Mouse (Mus musculus): ENCODE data around the gene Lmbrd1.
"Not testable (repeated sequence)": the region's sequence is repeated elsewhere in the genome, so short reads cannot be mapped to it uniquely, and the experiment has no call there.

The Lmbrd1 gene

DNA sequence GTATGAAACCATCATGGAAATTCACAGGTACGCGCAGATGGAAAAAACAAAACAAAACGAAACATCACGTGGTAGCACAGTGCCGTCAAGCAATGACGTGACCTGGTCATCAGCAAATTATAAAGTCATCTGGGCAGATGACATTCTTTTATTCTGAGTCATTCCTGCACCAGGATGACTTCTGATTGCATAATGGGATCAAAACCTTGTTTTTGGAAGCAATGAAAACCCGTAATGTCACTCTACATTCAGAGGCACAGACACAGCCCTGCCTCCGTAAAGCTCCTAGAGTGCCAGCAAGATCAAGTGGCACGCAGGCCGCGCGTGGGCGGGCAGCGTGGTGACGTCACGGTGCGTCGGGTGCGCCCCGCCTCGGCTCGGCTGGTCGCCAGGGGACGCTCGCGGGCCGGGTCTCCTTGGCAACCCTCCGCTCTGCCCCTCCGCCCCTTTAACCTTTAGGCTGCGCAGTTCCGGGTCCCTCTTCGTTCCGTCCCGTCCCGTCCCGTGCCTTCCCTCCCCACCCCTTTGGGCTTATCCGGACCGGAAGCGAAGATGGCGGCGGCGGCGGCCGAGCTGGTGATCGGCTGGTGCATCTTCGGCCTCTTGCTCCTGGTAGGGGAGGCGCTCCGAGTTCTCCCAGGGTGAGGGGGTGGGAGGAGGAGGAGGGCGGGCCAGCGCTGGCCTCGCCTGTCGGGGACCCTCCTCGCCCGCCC is at the start of gene Lmbrd1:
Gene Lmbrd1, plus strand, starts transcription at position 426 of the 713 bp plus-strand sequence.
- DNase-seq (ENCODE audit: low spot score): peak; percentile 91

DNA sequence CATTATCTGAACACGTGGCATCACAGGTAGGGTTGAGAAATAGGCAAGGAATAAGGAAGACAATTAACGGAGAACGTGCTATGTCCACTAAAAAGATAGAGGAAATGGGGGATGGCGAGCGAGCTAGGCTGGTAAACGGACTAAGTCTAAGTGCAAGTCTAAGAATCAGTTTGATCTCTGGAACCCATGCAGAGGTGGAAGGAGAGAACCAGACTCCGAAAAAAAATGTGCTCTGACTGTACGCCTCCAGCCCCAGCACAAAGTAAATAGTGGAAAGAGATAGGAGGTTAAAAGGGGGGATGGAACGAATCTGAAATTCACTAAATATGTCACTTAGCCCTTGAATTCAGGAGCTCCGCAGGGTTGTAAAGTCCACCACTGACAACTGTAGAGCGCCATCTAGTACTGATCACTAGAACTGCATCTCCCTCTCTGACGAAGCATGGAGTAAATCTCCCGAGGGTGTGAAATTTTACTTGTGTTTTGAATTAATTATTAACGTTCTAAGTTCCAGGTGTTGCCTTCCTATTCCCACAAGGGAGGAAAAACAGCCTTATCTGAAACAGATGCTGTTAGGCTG is 44.8 kb upstream of the Lmbrd1 start:
- DNase-seq (ENCODE audit: low spot score): no peak

DNA sequence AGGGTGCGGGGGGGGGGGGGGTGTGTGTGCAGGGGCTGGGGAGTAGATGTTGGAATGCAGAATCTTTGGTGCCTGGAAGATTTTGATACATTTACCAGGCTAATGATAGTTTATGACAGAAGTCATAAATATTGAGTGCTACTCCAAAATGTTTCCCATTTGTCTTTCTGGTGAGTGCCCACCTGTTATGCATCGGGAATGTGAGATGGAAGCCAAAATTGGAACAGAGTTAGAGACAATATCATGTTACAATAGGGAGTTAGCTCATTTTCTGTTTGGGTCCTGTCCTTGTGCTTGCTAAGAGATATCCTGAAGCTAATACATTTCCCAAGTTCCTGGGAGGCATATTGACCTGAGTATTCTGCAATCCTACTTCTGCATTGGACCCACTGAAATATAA is 28.3 kb upstream of the Lmbrd1 start:
- no peak for DNase-seq (ENCODE audit: low spot score)

DNA sequence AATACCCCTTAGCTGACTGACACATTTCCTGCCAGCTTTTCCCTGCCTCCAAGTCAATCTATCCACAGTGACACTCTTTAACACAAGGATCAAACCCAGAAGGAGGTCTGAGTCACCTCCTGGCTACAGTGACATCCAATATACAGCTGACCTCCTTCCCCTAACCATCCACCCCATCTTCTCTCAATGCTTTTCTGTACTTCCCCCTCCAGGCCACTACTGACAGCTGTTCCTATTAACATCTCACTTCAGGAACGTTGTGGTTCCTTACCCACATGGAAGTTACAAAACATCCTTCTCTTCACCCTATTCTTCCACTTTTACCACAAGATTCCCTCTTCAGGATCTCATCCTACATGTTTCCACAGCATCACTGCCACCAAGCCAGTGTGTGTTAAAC is 18.5 kb upstream of the Lmbrd1 start:
- no peak for DNase-seq (ENCODE audit: low spot score)

DNA sequence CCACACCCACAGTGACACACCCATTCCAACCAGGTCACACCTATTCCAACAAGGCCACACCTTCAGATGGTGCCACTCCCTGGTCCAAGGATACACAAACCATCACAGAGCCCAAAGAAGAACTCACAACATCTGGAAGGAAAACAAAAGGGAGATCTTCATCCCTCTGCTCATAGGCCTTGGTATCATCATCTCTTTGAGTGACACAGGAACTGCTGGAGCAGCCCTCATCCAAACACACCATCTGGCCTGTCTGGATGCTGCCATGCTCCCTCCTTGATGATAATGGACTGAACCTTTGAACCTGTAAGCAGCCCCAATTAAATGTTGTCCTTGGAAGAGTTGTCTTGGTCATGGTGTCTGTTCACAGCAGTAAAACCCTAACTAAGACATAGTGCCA is 17.8 kb upstream of the Lmbrd1 start:
- not testable (repeated sequence) for DNase-seq (ENCODE audit: low spot score)

DNA sequence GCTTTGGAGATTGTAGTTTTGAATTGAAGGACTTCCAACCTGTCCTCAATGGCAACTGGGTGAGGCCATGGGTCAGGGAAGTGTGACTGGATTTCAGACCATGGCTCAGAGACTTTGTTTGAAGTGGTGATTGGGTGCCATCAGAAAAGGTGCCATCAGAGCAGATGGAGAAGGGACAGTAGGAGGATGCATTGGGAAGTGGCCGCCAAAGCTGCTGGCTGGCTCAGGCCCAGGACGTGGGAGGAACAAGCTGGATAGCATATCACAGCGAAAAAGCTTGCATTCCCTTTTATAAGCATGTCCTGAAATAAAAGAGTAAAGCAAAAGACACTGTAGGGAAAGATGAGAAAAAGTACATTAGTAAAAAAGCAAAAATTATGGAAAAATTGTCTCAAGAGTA is 16.9 kb upstream of the Lmbrd1 start:
- no peak for DNase-seq (ENCODE audit: low spot score)

DNA sequence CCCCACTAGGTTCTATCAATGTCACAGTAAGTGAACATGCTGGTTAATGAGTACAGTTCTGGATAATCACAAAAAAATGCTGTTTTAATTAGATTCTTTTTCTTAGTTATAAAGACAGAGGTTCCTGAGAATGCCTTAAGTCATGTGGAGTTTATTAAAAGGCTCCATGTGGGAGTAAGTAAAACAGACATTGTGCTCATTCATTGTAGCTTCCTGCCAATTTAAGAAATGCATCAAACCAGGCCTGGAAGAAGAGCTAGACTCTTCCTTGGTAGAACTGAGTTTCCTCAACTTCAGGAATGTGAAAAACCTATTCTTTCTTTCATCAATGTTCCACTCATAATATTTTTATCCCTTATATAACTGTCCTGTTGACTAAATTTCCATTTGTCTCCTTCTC is 14.3 kb upstream of the Lmbrd1 start:
- DNase-seq (ENCODE audit: low spot score): no peak

DNA sequence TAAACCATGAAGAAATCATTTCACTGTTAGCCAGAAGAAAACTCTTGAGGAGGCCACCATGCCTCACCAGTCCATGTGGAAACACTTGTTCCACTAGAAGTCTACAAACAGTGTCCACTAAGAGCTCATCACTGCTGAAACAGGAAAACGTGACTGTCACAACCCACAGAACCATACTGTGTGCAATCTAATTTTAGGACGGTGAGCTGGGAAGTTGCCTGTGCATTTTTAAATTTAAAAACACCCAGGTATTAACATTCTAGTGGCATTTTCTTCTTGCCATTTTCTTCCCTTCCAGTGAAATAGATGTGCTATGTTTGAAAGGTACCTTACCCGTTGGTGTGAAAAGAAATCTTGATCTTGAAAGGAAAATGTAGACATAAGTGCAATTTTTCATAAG is 5.2 kb upstream of the Lmbrd1 start:
- no peak for DNase-seq (ENCODE audit: low spot score)

DNA sequence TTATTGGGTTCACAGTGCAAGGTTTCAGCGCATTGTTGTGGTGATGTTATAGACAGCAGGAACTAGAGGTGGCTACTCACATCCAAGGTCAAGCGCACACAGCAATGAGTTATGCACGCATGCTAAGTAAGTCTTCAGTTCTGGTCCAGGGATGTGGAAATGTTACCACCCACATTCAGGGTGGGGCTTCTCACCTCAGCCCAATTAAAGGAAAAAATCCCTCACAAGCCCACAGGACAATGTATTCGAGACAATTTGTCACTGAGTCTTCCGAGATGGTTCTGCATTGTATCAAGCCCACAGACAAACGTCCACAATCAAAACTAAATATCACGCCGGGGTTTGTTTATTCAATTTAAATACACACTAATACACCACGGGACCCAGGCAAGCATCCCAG is 724 bp upstream of the Lmbrd1 start:
- no peak for DNase-seq (ENCODE audit: low spot score)

DNA sequence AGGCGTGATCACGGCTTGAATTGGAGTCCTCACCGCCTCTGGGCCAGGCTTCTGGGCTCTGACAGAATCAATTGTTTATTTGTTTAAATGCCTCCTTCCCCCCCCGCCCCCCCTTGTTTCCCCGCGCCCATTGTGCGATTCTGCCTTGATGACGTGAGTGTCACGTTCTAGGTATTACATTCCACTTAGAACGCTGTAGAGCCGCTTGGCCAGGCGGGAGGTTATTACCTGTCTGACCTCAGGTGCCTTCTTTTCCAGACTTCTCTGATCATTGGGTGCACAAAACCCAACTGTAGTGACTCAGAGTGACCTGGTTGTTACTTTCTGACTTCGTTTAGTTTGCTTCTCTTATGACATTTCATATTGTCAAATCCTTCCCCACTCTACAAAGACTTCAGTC is 641 bp downstream of the Lmbrd1 start:
- DNase-seq (ENCODE audit: low spot score): no peak

DNA sequence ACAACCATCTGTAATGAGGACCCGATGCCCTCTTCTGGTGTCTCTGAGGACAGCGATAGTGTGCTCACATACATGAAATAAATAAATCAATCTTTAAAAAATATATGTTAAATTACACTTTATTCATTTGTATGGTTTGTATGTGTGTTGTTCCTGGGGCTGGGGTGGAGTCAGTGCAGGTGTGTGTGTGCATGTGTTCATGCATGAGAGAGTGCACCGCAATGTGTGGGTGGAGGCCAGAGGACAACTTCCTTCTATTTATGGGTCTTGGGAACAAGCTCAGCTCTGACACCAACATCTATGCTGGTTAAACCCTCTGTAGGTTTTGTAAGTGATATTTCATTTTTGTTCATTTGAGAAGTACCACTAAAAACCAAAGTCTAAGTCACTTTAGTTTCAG is 2.6 kb downstream of the Lmbrd1 start:
- no peak for DNase-seq (ENCODE audit: low spot score)

DNA sequence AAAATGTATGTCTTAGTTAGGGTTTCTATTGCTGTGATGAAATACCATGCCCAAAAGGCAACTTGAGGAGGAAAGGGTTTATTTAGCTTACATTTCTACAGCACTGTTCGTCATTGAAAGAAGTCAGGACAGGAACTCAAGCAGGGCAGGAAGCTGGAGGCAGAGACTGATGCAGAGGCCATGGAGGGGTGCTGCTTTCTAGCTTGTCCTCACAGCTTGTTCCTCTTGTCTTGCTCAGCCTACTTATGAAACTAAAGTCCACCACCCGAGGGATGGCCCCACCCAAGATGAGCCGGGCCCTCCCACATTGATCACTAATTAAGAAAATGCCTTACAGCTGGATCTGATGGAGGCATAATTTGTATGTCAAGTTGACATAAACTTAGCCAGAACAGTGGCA is 3.5 kb downstream of the Lmbrd1 start:
- no peak for DNase-seq (ENCODE audit: low spot score)

DNA sequence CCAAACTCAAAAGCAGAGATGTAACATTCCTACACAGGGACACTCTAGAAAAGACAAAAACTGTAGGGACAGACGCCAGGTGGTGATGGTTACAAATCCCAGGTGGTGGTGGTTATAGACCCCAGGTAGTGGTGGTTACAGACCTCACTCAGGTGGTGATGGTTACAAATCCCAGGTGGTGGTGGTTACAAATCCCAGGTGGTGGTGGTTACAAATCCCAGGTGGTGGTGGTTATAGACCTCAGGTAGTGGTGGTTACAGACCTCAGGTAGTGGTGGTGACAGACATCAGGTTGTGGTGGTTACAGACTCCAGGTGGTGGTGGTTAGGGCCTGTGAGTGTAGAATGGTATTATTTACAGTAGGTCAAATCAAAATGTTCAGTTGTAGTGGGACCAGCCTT is 5.5 kb downstream of the Lmbrd1 start:
- peak; percentile 4 for DNase-seq (ENCODE audit: low spot score)

DNA sequence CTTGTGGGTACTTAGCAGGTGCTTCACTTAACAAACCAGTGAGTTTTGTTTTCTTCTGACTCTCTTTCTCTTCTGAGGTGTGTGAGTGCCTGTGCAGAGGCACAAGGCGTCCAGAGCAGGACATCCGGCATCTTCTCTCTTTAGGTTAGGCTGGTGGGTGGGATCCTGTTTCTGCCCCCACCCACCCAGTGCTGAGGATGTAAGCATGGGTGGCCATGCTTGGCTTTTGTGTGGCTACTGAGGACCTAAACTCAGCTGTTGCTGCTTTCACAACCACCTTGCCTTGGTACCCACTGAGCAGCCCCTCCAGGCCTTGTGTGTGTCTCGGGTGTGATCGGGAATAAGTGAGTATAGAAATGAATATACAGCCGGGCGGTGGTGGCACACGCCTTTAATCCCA is 7.2 kb downstream of the Lmbrd1 start:
- DNase-seq (ENCODE audit: low spot score): no peak

DNA sequence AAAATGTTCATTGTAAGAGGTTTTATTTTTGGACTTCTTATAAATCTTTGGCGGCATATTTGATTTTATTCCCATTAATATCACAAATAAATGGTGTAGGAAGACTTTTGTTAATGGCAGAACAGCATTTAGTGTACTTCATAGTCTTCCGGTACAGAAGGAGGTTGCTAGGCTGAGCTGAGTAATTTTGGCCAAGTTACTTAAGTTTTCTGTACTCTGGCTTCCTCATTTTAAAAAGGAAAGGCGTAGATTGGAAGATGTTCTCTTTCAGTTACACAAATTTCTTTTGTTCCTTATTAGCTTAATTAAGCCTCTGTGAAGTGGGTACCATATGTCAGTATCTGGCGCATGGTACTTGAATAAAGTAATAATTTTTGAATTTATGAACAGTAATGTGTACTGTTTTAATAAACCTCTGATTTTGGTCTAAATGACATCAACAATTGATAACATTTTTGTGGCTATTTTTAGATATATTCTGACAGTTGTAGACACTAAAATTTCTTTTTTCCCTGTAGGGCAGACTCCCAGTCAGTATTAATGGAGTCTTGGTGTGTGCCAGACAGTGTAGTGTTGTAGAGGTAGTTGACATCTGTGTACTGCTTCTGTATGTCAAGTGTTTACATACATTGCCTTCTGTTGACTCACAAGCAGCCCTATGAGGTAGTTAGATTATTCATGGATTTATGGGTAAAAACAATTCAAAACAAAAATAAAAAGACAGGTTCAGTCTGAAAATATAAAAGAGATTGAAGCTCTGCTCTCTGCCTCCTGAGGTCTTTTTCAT is 8.0 kb downstream of the Lmbrd1 start:
- DNase-seq (ENCODE audit: low spot score): no peak

DNA sequence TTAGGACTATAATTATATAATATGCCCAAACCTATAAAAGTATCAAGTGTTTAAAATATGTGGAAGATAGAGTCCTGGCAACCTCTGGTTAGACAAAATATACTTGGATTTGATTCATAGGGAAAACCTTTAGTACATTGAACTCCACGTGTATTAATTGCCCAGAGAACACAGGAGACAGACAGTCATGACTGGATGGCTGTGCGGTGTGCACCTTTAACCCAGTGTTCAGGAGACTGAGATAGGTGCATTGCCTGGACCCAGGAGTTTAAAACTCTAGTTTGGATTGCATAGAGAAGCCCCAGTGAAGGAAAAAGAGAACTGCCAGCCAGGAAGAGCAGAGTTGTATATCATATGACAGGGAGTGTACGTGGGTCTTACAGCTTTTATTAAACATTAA is 19.2 kb downstream of the Lmbrd1 start:
- no peak for DNase-seq (ENCODE audit: low spot score)

DNA sequence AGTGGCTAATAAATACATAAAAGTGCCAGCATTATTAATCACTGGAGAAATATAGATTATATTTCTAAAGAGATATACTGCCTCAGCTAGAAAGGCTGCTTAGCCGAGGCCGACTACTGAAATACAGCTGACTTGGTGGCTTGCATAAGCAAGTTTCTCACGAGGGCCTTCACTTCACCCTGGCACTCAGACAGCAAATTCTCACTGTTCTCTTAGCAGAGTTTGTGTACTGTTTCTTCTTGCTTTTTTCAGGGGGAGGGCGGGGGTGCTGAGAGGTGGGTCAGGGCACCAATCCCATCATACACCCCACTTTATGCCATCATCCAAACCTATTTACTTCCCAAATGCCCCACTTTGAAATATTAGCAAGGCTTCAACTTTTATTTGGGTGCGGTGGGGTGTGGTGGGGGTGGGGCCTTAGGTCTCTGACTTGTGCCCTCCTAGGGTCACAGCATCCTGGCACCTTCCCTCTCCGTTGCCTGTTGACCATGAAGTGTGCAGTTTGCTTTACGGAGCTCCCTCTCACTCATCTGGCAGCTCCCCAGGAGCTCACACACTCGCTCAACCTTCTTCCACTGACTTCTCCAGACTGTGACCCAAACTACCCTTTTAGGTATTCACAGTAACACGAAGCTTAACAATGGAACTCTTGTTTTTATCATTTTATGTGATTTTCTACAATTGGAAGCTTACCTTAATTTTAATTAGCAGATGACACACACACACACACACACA is 19.9 kb downstream of the Lmbrd1 start:
- no peak for DNase-seq (ENCODE audit: low spot score)

DNA sequence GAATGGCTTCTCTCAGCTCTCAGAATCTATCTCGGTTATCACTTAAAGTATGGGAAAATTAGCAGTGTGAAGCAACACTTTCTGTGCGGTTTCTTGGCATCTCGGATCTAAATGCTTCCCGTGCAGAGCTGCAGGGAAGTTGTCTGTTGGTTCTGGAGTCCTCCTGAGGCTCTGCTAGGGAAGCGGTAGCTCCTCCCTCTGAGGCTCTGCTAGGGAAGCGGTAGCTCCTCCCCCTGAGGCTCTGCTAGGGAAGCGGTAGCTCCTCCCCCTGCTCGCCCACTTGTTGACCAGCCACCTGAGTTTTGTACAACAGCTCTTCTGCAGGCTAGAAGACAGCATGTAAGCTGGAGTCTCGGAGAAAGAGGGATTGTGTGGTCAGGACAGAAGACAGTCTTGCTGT is 20.9 kb downstream of the Lmbrd1 start:
- no peak for DNase-seq (ENCODE audit: low spot score)

DNA sequence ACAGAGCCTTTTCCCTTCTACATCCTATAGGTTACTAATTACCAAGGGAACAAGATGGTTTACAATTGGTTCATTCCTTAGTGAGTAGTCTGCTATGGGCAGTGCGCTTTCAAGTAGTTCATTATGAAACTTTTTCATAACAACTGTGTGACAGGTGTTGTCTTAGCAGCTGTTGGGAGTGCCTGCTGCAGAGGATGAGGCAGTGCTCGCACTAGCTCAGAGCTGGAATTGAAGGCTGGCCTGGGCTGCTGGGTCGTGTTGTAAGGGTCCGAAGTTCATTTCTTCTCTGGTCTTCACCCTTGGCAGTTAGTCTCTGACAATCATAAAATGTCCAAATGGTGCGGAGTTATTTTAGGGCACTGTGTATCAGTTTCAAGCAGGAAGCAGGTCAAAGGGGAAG is 21.8 kb downstream of the Lmbrd1 start:
- DNase-seq (ENCODE audit: low spot score): no peak

DNA sequence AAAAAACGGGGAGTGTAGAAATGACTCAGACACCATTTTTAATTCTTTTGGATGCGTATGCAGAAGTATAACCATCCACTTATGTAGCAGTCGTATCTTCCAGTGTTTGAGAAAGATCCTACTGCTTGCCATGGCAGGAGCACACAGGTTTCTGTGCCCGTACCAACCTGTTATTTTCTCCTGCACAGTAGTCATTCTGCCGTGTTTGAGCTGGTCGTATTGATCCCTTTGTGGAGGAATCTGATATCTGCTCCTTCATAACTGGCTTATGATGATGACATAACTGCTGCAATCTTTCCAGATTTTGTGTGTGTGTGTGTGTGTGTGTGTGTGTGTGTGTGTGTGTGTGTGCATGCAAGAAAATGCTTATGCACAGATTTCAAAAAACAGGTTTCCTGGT is 25.4 kb downstream of the Lmbrd1 start:
- no peak for DNase-seq (ENCODE audit: low spot score)

DNA sequence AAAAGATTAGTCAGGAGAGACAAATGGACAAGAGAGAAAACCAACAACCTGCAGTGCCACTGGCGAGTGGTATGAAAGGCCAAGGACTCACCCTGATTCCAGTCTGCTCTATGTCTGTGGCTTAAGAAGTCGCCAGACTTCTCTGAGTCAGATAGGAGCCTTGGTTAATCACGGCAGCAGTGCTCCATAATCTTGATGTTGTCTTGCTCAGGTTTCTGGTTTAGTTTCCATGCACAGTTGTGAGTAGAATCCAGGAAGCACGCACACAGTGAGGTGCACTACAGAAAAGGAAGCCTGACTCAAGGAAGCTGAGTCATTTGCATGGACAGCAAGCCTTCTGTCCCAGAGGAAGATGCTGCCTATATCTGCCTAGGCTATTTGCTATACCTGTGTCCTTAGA is 37.9 kb downstream of the Lmbrd1 start:
- no peak for DNase-seq (ENCODE audit: low spot score)

DNA sequence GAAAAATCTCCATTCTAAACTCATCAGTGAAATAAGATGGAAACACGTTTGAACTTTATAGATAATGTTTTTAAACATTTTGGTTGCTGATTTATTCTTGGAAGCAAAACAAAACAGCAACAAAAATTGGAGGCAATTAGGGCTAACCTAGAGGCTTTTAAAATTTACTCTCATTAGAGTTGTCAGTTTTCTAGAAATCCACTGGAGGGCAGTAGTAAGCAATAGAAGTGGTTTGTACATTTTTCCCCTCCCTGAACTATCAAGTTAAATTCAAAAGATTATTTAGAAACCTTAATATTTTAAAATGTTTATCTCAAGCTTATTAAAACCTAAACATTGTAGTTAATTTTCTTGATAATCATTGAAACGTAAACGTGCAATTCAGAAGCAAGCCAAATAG is 41.2 kb downstream of the Lmbrd1 start:
- DNase-seq (ENCODE audit: low spot score): no peak

DNA sequence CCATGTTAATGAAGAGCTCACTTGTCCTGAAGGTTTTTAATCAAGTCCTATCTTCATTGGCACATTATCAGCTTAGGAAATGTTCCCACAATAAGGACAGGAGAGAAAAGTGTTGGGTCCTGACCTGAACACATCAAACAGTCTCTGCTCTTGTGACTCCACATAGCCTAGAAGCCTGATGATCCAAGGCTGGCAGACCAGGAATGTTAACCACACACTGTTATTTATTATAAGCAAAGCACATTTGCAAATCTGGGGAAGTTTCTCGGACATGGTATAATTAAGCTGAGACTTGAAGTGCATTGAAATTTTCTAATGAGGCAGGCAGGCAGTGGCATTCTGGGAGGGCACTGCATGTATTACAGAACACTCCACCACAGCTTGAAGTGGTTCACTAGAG is 41.8 kb downstream of the Lmbrd1 start:
- DNase-seq (ENCODE audit: low spot score): no peak

Measured in testis, postnatal 14 days (tissue).